Mouse (Mus musculus) kidney, postnatal 0 days (tissue): ENCODE measurements around the gene Fastkd5. TPM values are rescaled to one million over a fixed set of nuclear protein-coding genes. Genes with fewer than 3 reads are reported as not detected.

Source experiments
- ATAC-seq: fragments of 200-750 bp; cut with Nextera tagmentation; replicated peaks from 2 replicates; pipeline ENCODE4 v1.8.0; 2017; ENCODE audit warnings: low read depth, moderate number of reproducible peaks, moderate TSS enrichment, moderate library complexity; ENCODE audit not compliant: low FRiP score
- DNase-seq: peaks from one replicate; pipeline ENCODE4 v3.0.0-alpha.2; 2016; ENCODE audit warnings: low spot score
- H3K27ac ChIP-seq: fragments of 300-500 bp; sonication (generic); 2 replicates; pipeline ENCODE4 v1.5.1; 2014; ENCODE audit warnings: mild to moderate bottlenecking
- H3K27me3 ChIP-seq: fragments of 300-500 bp; sonication (generic); 2 replicates; pipeline ENCODE4 v1.6.1; 2014; ENCODE audit warnings: low read length, mixed read lengths; ENCODE audit not compliant: insufficient read depth
- H3K36me3 ChIP-seq: fragments of 300-500 bp; sonication (generic); 2 replicates; pipeline ENCODE4 v1.6.1; 2014; ENCODE audit warnings: low read length, mixed read lengths; ENCODE audit not compliant: insufficient read depth
- H3K4me1 ChIP-seq: fragments of 300-500 bp; sonication (generic); replicated peaks from 2 replicates; pipeline ENCODE4 v1.6.1; 2014; ENCODE audit warnings: antibody characterized with exemption, low read length, mixed read lengths; ENCODE audit not compliant: insufficient read depth
- H3K4me2 ChIP-seq: fragments of 300-500 bp; sonication (generic); 2 replicates; pipeline ENCODE4 v1.6.1; 2014; ENCODE audit warnings: mild to moderate bottlenecking, low read length, moderate library complexity, mixed read lengths
- H3K4me3 ChIP-seq: fragments of 300-500 bp; sonication (generic); replicated peaks from 2 replicates; pipeline ENCODE4 v1.5.1; 2014; ENCODE audit warnings: low read depth, low read length
- H3K9ac ChIP-seq: fragments of 300-500 bp; sonication (generic); 2 replicates; pipeline ENCODE4 v1.6.1; 2014; ENCODE audit warnings: low read depth, low read length
- H3K9me3 ChIP-seq: fragments of 300-500 bp; sonication (generic); replicated peaks from 2 replicates; pipeline ENCODE4 v1.6.1; 2016; ENCODE audit warnings: low read length, inconsistent platforms, mixed read lengths
- CTCF ChIP-seq: IDR thresholded peaks from 2 replicates; pipeline ENCODE4 v1.5.1; 2016; ENCODE audit warnings: antibody characterized with exemption, low read depth, mild to moderate bottlenecking, moderate library complexity
- whole genome bisulfite sequencing: fragments of 180-500 bp; shearing (Covaris S2); extraction: QIAGEN DNeasy Blood & Tissue Kit; methylation state at CpG from one replicate; pipeline ENCODE4 v1.1.7; 2014; 5-methylcytosine and 5-hydroxymethylcytosine counted together
- polyA plus RNA-seq: library from polyadenylated mRNA; unstranded; fragments of >200 nt; fragmentation: Nextera tagmentation; extraction: Ambion mirVana; gene quantifications from 2 replicates; pipeline ENCODE4 v1.2.1, GENCODE M21; 2015

The Fastkd5 gene
- polyA plus RNA-seq, 1 experiment from 2014 or later: 12.4 TPM

DNA sequence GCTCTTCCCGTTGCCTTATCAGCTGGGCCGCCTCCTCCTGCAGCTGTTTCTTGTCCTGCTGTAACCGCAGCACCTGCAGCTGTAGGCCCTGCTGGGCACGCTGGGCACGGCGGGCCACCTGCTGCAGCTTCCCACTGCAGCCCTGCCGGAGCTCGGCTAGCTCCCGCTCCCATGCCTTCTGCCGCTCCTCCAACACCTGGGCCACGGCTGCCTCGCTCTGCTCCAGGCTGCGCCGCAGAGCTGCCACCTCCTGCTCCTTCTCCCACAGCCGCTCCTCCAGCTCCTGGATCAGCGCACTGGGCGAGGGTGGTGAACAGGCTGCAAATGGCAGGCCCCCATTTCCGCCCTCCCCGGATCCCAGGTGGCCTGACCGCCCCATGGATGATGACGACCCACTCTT lies 6.0 kb upstream of the Fastkd5 start:
- H3K27ac ChIP-seq: no peak overlapping the region; the same call in 1 of the 2 replicates
- ATAC-seq (no peak), DNase-seq (no peak)
- no peaks in the 10 kb centered on the region for H3K9me3 ChIP-seq
- whole genome bisulfite sequencing: 36% methylated on average over 21 of the region's 21 CpGs
- no peak for TF ChIP-seq CTCF
- peak overlapping the region; percentile 44; the same call in 1 of the 2 replicates for H3K9ac ChIP-seq
- peak overlapping the region; percentile 54 for H3K4me2 ChIP-seq
- 0 out of 2 replicates have a peak overlapping the region, but pooled peaks have one; percentile 1 for H3K4me3 ChIP-seq
- no peaks in the 10 kb centered on the region for H3K27me3 ChIP-seq
- peaks cover 28% of the 10 kb centered on the region for H3K4me1 ChIP-seq
- H3K36me3 ChIP-seq: peaks cover 9% of the 10 kb centered on the region; the same call in 1 of the 2 replicates

DNA sequence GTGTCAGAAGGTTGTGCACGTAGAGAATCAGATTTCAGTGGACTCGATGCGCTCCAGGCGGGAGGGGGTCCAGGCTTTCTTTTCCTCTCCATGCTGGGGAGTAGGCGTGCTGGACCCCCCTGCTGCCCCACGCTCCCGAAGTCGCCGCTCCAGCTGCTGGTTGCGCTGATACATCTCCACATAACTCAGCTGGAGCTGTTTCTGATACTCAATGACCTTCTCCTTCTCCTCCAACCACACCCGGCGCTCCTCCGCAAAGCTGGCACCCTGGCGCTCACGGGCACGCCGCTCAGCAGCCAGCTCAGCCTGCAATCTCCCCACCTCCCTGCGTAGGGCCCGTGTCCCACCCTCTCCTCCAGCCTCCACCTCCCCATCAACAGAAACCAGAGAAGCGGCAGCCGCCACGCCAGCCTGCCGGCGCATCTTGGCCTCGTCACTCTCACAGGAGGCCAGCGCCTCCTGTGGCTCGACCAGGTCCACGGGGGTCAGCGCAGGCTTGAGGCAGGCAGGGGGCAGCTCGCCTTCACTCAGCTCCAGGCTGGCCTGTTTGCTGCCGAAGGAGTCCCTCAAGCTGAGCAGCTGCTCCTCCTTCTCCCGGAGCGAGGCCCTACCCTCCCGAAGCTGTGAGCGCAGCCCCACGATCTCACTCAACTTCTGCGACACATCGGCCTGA lies 5.0 kb upstream of the Fastkd5 start:
- H3K4me1 ChIP-seq: peaks cover 28% of the 10 kb centered on the region
- WGBS: 8% methylated on average over 38 of the region's 38 CpGs

DNA sequence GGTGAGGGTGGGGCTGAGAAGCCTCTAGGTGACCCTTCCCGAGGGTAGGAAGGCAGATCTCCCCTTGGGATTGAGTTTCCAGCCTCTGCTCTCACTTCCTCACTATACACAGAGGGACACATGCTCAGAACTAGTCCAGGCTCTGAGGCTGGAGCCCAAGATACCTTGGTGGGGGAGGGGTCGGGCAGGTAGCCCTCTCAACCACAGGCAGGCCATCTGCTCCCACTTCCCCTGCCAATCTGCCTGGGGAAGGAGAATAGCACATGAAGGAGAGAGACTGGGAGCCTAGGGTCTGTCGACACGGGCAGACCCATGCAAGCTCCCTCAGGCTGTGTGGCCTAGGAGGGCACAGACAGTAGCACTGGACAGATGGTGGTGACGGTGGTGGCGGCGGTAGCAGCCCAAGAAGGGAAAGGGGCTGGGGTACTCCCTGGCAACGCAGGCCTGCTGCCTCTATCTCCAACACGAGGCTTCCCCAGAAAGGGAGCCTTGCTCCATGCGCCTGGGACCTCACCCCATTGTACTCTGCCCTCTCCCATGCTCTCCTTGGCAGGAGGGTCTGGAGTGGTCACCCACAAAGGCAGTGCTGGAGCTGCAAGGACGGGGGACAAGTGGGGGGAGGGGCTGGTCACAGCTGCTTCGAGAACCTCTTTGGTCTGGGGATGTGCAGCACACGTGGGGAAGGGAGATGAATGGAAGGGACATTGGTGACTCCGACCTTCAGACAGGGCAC lies 4.3 kb upstream of the Fastkd5 start:
- Histone ChIP-seq H3K4me3 (no peak overlapping the region), H3K4me2 (peak overlapping the region; percentile 54), H3K9me3 (no peaks in the 10 kb centered on the region), H3K27ac (0 out of 2 replicates have a peak overlapping the region, but pooled peaks have one; percentile 2), H3K27me3 (no peaks in the 10 kb centered on the region), H3K9ac (peak overlapping the region; percentile 44; the same call in 1 of the 2 replicates), H3K4me1 (peaks cover 28% of the 10 kb centered on the region), H3K36me3 (peaks cover 9% of the 10 kb centered on the region; the same call in 1 of the 2 replicates)
- WGBS: 37% methylated on average over 14 of the region's 14 CpGs
- ATAC-seq (no peak), DNase-seq (no peak)
- no peak for TF ChIP-seq CTCF

More for the DNA sequence above, 5.0 kb upstream of the Fastkd5 start:
- peaks cover 9% of the 10 kb centered on the region; the same call in 1 of the 2 replicates for H3K36me3 ChIP-seq
- DNase-seq: peak; percentile 71
- ATAC-seq: 0 out of 2 replicates have a peak, but pooled peaks have one; percentile 6
- H3K9ac ChIP-seq: peak overlapping the region; percentile 44
- no peaks in the 10 kb centered on the region for H3K9me3 ChIP-seq
- peak; percentile 65 for TF ChIP-seq CTCF
- no peak overlapping the region for H3K27ac ChIP-seq
- peak overlapping the region; percentile 13 for H3K4me3 ChIP-seq
- H3K4me2 ChIP-seq: peak overlapping the region; percentile 54
- no peaks in the 10 kb centered on the region for H3K27me3 ChIP-seq

DNA sequence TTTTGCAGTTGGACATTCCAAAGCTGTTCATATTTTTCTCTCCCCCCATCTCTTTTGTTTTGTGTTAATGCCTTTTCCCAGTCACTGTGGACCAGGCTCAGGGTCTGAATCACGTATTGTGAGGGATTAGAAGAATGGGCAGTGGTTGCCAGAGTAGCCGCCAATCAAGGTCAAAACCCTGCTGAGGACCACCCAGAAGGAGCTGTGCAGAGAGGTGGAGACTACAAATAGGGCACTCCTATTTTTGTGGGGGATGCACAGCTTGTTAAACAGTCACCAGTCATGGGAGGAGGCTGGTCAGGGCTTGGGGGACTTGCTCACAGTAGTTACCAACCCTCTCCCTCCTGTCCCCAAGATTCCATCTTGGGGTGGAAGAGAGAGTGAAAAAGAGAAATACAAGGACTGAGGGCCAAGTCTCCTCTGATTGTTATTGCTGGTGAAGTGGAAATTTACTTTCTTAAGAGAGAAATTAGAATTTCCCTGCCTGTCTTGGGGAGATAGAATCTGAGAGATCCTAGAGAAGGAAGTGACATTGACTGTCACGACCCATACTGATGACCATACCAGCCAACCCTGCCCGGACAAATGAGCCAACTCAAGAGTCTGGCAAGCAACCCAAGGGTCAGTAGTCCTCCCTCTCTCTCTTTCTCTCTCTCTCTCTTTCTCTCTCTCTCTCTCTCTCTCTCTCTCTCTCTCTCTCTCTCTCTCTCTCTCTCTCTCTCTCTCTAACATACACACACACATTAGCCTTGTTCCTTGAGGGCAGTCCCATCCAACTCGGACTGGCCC lies 3.3 kb upstream of the Fastkd5 start:
- Histone ChIP-seq H3K27me3 (no peaks in the 10 kb centered on the region), H3K4me3 (no peak overlapping the region), H3K36me3 (peaks cover 9% of the 10 kb centered on the region; the same call in 1 of the 2 replicates), H3K4me2 (no peak overlapping the region), H3K4me1 (peaks cover 33% of the 10 kb centered on the region), H3K9me3 (no peaks in the 10 kb centered on the region), H3K27ac (peak overlapping the region; percentile 19; the same call in 1 of the 2 replicates), H3K9ac (no peak overlapping the region)
- ATAC-seq: no peak
- no peak for DNase-seq
- no peak for TF ChIP-seq CTCF
- WGBS: 58% methylated on average over 5 of the region's 5 CpGs

DNA sequence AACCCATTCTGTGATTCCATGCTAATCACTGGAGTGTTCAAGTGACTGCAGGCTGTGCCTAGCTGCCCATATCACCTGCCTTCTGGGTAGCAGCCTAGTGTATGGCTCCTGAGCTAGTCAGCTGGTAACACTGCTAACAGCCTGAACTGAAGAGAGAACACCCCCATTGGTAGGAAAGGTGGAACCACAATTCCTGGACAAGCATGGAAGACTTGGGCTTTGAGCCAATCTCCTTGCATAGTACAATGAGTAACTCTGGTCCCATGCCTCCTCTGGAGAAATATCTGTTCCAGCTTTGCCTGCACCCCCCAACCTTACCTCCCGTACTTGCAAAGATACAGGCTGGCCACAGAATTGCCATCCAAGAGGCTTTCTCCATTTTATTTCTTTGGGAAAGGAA lies 2.6 kb upstream of the Fastkd5 start:
- Histone ChIP-seq H3K27ac (no peak overlapping the region), H3K4me2 (no peak overlapping the region), H3K4me1 (peaks cover 33% of the 10 kb centered on the region), H3K4me3 (no peak overlapping the region), H3K9me3 (no peaks in the 10 kb centered on the region), H3K36me3 (peaks cover 13% of the 10 kb centered on the region), H3K27me3 (no peaks in the 10 kb centered on the region), H3K9ac (no peak overlapping the region)
- no peak for TF ChIP-seq CTCF
- 73% methylated on average over 1 of the region's 1 CpGs for WGBS
- ATAC-seq (peak; percentile 40), DNase-seq (peak; percentile 22)
